Mouse (Mus musculus): Measurements from ENCODE around the gene Plekhg1. TPM values are rescaled to one million over a fixed set of nuclear protein-coding genes. Genes with fewer than 3 reads are reported as not detected.

Gene Plekhg1
- total and polyA plus RNA-seq, 2 experiments from 2014 or later, result 6.8 to 14.8 TPM

DNA sequence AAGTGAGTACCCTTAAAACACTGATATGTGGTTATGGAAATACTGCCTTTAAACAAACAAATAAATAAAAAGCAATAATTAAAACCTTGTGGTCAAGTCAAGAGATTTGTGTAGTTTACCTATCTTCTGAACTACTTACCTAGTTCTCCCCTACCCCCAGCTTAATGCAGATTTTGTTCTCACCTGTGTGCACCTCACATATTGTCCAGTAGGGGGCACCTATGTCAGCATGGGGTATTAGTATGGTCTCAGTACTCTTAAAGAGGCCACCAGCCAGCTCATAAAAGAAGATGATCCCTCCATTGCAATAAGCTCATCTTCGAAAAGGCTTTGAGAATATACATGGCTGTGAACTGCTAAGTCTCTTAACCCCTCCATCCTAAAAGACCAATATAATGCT lies 93.9 kb downstream of the Plekhg1 start:
- no peaks in the 10 kb centered on the region for H3K9me3 ChIP-seq (ENCODE audit: low read length)
- H3K4me2 ChIP-seq (ENCODE audit: low read depth, low read length), result no peak overlapping the region
- H3K4me1 ChIP-seq (ENCODE audit: insufficient read depth, low read length), result no peaks in the 10 kb centered on the region
- no peak for DNase-seq (ENCODE audit: low spot score)
- 100% methylated on average over 1 of the region's 1 CpGs for WGBS
- H3K27ac ChIP-seq, result no peak overlapping the region
- ATAC-seq, result no peak
- H3K9ac ChIP-seq (replicated peaks; ENCODE audit: low read length), result no peak overlapping the region
- H3K27me3 ChIP-seq (ENCODE audit: insufficient read depth, low read length), result no peaks in the 10 kb centered on the region
- no peaks in the 10 kb centered on the region for H3K36me3 ChIP-seq (ENCODE audit: insufficient read depth, low read length)
- H3K4me3 ChIP-seq (ENCODE audit: low read length), result no peak overlapping the region
- TF ChIP-seq CTCF (IDR thresholded peaks at IDR 0.05; ENCODE audit: low read depth), result no peak

DNA sequence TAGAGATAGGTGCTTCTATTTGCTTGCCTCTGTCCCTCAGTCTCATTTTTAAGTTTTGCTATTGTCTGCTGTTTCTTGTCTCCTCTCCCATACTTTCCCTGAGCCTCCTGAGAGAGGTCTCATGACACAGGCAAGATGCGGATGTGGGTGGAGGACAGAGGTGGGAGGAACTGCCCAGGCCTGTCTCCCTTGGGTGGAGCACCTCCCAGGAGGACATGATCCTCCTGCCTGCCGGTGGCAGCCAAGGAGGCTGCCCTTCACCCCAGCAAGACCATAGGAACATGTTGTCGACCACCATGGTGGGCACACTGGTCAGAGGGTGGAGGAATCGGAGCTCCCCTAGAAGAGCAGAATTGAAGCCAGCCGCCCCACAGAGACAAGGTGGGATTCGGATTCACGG lies 94.5 kb downstream of the Plekhg1 start:
- H3K27me3 ChIP-seq (ENCODE audit: insufficient read depth, low read length), result no peaks in the 10 kb centered on the region
- ATAC-seq, result no peak
- no peak for TF ChIP-seq CTCF (IDR thresholded peaks at IDR 0.05; ENCODE audit: low read depth)
- H3K4me1 ChIP-seq (ENCODE audit: insufficient read depth, low read length), result no peaks in the 10 kb centered on the region
- H3K27ac ChIP-seq, result no peak overlapping the region
- H3K9me3 ChIP-seq (ENCODE audit: low read length), result no peaks in the 10 kb centered on the region
- WGBS, result 86% methylated on average over 7 of the region's 7 CpGs
- H3K4me3 ChIP-seq (ENCODE audit: low read length), result no peak overlapping the region
- no peak overlapping the region for H3K9ac ChIP-seq (replicated peaks; ENCODE audit: low read length)
- H3K4me2 ChIP-seq (ENCODE audit: low read depth, low read length), result no peak overlapping the region
- no peak for DNase-seq (ENCODE audit: low spot score)
- H3K36me3 ChIP-seq (ENCODE audit: insufficient read depth, low read length), result no peaks in the 10 kb centered on the region

DNA sequence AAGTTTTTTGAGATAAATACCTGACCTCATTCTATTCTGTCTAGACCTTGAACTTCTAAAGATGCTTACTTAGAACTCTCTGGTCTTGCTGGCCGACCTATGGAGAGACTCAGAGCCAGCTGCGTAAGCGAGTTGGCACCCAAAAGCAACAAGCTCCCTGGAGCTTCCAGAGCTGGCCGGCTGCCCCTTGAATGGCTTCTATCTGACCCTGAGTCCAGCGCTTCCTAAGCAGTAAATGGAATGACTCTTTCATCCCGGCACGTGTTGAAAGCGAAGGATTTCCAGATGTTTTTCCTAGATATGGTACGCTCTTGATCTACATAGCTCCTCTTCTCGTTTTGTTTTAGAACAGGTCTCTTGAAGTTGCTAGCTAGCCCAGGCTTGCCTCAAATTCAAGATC lies 95.5 kb downstream of the Plekhg1 start:
- H3K9me3 ChIP-seq (ENCODE audit: low read length), result no peaks in the 10 kb centered on the region
- H3K9ac ChIP-seq (replicated peaks; ENCODE audit: low read length), result no peak overlapping the region
- no peak for TF ChIP-seq CTCF (IDR thresholded peaks at IDR 0.05; ENCODE audit: low read depth)
- H3K4me2 ChIP-seq (ENCODE audit: low read depth, low read length), result no peak overlapping the region
- H3K4me1 ChIP-seq (ENCODE audit: insufficient read depth, low read length), result no peaks in the 10 kb centered on the region
- H3K27ac ChIP-seq, result no peak overlapping the region
- no peak for ATAC-seq
- no peaks in the 10 kb centered on the region for H3K36me3 ChIP-seq (ENCODE audit: insufficient read depth, low read length)
- no peak for DNase-seq (ENCODE audit: low spot score)
- H3K4me3 ChIP-seq (ENCODE audit: low read length), result no peak overlapping the region
- WGBS, result 89% methylated on average over 10 of the region's 10 CpGs
- H3K27me3 ChIP-seq (ENCODE audit: insufficient read depth, low read length), result no peaks in the 10 kb centered on the region

DNA sequence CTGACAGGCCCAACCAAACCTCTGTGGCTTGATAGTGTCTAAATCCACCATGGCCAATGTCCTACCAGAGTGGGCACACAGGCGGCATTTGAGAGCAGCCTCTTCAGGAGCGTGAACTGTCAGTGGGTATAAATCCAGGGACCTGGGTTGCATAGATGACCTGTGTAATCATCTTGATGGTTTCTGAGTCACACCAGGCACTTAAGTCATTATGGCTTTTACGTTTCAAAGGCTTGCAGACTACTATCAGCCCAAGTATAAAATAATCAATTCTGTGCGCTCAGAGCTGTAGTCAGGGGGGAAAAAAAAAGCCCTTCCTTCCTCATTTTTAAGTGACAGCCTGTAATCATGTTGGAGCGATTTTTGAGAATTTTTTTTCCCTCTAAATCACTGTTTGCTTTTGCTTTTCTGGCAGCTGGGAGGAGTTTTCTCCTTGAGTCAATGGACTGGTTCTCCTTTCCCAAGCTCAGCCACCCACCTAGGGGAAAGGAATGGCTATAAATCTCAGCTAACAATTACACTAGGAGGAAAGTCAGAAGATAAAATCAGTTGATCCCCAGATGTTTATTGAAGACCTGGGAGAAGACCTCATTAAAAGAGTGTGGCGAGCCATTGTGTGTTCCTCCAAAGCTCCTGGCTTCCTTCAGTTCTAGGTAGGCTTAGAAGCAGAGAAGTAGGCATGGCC lies 99.7 kb downstream of the Plekhg1 start:
- no peak overlapping the region for H3K4me3 ChIP-seq (ENCODE audit: low read length)
- no peaks in the 10 kb centered on the region for H3K36me3 ChIP-seq (ENCODE audit: insufficient read depth, low read length)
- H3K9me3 ChIP-seq (ENCODE audit: low read length), result no peaks in the 10 kb centered on the region
- H3K27me3 ChIP-seq (ENCODE audit: insufficient read depth, low read length), result no peaks in the 10 kb centered on the region
- WGBS, result 80% methylated on average over 6 of the region's 6 CpGs
- ATAC-seq (no peak), DNase-seq (ENCODE audit: low spot score) (no peak)
- no peak overlapping the region for H3K9ac ChIP-seq (replicated peaks; ENCODE audit: low read length)
- H3K4me2 ChIP-seq (ENCODE audit: low read depth, low read length), result no peak overlapping the region
- no peaks in the 10 kb centered on the region for H3K4me1 ChIP-seq (ENCODE audit: insufficient read depth, low read length)
- H3K27ac ChIP-seq, result no peak overlapping the region
- TF ChIP-seq CTCF (IDR thresholded peaks at IDR 0.05; ENCODE audit: low read depth), result no peak

DNA sequence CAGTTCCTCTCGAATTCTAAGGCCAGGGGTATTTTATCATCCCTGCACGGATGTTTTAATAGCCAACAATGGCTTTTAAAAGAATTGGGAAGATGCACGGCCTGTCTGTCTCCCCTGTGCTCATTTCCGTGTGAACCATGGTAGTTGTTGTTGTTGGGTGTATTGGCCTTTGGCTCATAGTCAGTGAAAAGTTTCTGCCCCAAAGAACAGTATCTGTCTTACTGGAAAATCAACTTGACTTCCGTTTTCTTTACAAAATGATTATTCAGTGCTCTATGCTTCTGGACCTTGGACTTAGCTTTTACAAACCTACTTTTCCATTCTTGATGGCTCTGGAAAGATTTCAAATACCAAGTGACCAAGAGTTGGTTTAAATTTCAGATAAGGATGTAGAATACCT lies 104.3 kb downstream of the Plekhg1 start:
- no peak overlapping the region for H3K4me2 ChIP-seq (ENCODE audit: low read depth, low read length)
- WGBS, result 76% methylated on average over 5 of the region's 5 CpGs
- H3K27me3 ChIP-seq (ENCODE audit: insufficient read depth, low read length), result no peaks in the 10 kb centered on the region
- H3K4me1 ChIP-seq (ENCODE audit: insufficient read depth, low read length), result no peaks in the 10 kb centered on the region
- ATAC-seq, result no peak
- no peaks in the 10 kb centered on the region for H3K36me3 ChIP-seq (ENCODE audit: insufficient read depth, low read length)
- no peak for TF ChIP-seq CTCF (IDR thresholded peaks at IDR 0.05; ENCODE audit: low read depth)
- no peak overlapping the region for H3K9ac ChIP-seq (replicated peaks; ENCODE audit: low read length)
- no peaks in the 10 kb centered on the region for H3K9me3 ChIP-seq (ENCODE audit: low read length)
- no peak overlapping the region for H3K4me3 ChIP-seq (ENCODE audit: low read length)
- H3K27ac ChIP-seq, result no peak overlapping the region
- DNase-seq (ENCODE audit: low spot score), result no peak

DNA sequence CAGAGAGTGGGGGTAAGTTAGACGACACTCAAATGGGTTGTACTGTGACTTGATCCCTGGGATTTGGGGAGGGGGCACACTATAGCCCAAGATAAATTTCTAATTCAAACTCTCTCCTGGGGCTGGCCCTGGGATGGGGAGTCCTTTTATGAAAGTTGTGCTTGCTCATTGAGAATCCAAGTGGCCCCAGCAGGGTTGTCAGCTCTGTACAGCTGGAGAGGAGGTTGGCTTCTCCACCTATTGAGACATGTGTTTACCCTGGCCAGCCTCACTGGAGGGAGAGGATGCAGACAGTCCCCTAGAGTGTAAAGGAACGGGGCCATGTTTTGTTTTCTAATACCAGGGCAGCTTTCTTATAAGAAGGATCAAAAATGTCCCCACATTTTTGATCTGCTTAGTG lies 106.9 kb downstream of the Plekhg1 start:
- TF ChIP-seq CTCF (IDR thresholded peaks at IDR 0.05; ENCODE audit: low read depth), result no peak
- Histone ChIP-seq H3K4me3 (ENCODE audit: low read length) (no peak overlapping the region), H3K27ac (no peak overlapping the region), H3K9me3 (ENCODE audit: low read length) (no peaks in the 10 kb centered on the region), H3K4me2 (ENCODE audit: low read depth, low read length) (no peak overlapping the region), H3K4me1 (ENCODE audit: insufficient read depth, low read length) (no peaks in the 10 kb centered on the region), H3K36me3 (ENCODE audit: insufficient read depth, low read length) (no peaks in the 10 kb centered on the region), H3K9ac (replicated peaks; ENCODE audit: low read length) (no peak overlapping the region), H3K27me3 (ENCODE audit: insufficient read depth, low read length) (no peaks in the 10 kb centered on the region)
- ATAC-seq (no peak), DNase-seq (ENCODE audit: low spot score) (no peak)
- WGBS, result 57% methylated on average over 2 of the region's 2 CpGs

DNA sequence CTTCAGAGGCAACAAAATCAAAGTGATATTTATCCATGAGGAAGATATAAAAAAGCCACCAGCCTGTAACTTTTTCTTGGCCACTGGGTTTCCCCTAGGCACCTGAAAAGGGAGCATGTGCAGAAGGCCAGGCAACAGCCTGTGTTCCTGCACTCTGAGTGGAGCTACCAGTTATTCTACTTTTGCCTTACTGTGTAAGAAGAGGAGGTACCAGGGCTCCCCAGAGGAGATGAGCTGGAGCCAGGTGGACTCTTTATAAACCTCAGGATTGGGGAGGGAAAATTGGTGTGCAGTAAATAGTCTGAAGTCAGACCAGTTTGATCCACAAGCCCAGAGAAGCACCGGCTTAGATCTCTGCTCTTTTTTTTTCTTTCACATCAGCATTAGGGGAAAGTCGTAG lies 111.3 kb downstream of the Plekhg1 start:
- no peak overlapping the region for H3K4me3 ChIP-seq (ENCODE audit: low read length)
- no peaks in the 10 kb centered on the region for H3K27me3 ChIP-seq (ENCODE audit: insufficient read depth, low read length)
- 31% methylated on average over 2 of the region's 2 CpGs for WGBS
- H3K27ac ChIP-seq, result no peak overlapping the region
- no peak overlapping the region for H3K4me2 ChIP-seq (ENCODE audit: low read depth, low read length)
- no peaks in the 10 kb centered on the region for H3K36me3 ChIP-seq (ENCODE audit: insufficient read depth, low read length)
- H3K4me1 ChIP-seq (ENCODE audit: insufficient read depth, low read length), result no peaks in the 10 kb centered on the region
- ATAC-seq, result no peak
- no peak overlapping the region for H3K9ac ChIP-seq (replicated peaks; ENCODE audit: low read length)
- H3K9me3 ChIP-seq (ENCODE audit: low read length), result no peaks in the 10 kb centered on the region
- TF ChIP-seq CTCF (IDR thresholded peaks at IDR 0.05; ENCODE audit: low read depth), result no peak
- no peak for DNase-seq (ENCODE audit: low spot score)

Measured in hindbrain, postnatal 0 days (tissue).